Mouse (Mus musculus) brain, embryonic 14.5 days (tissue): Measurements from ENCODE around the gene C2cd4d.

ENCODE experiments used
- CTCF ChIP-seq: fragments of 200-500 bp; IDR thresholded peaks from 2 replicates; pipeline ENCODE4 v1.5.1; 2012; ENCODE audit warnings: inconsistent platforms, mild to moderate bottlenecking, moderate library complexity, borderline replicate concordance; ENCODE audit not compliant: insufficient read depth, insufficient read length; ENCODE audit errors: extremely low read depth
- POLR2A ChIP-seq: fragments of 200-500 bp; IDR thresholded peaks from 2 replicates; pipeline ENCODE4 v1.6.1; 2012; ENCODE audit warnings: mild to moderate bottlenecking, inconsistent platforms, borderline replicate concordance; ENCODE audit not compliant: poor library complexity, insufficient read depth, insufficient read length, severe bottlenecking; ENCODE audit errors: extremely low read depth

DNA sequence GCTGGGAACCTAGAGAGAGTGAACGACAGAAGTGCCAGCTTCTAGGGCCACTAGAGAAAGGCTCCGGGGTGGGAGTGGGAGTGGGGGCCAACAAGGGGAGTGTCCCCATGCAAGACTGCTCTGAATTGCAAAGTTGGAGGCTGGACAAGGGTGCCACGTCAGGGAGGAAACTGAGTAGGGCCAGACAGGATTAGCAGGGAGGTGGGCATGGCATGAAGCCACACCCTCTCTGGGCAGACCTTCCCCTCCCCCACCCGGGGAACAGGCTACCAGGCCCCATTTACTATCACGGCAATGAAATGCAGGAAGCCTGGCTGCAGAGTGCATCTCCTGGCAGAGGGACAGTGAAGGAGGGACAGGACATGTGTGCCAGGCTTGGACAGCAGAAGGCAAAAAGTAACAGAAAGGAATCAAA is 11.4 kb downstream of the C2cd4d start:
- no peak for TF ChIP-seq CTCF
- no peak for TF ChIP-seq POLR2A
